Mouse (Mus musculus) liver, embryonic 12.5 days (tissue): ENCODE results near the gene Aff1. TPM values are rescaled to one million over a fixed set of nuclear protein-coding genes. Genes with fewer than 3 reads are reported as not detected.

Experiments
- ATAC-seq: fragments of 200-750 bp; cut with Nextera tagmentation; 2 replicates; pipeline ENCODE4 v1.8.0; 2017; ENCODE audit warnings: moderate number of reproducible peaks, mild to moderate bottlenecking, moderate library complexity
- H3K27ac ChIP-seq: fragments of 300-500 bp; sonication (generic); 2 replicates; pipeline ENCODE4 v1.5.1; 2016; ENCODE audit warnings: mild to moderate bottlenecking
- H3K27me3 ChIP-seq: fragments of 300-500 bp; sonication (generic); replicated peaks from 2 replicates; pipeline ENCODE4 v1.6.1; 2016; ENCODE audit warnings: mild to moderate bottlenecking, moderate library complexity
- H3K36me3 ChIP-seq: fragments of 300-500 bp; sonication (generic); 2 replicates; pipeline ENCODE4 v1.6.1; 2016; ENCODE audit warnings: mild to moderate bottlenecking, moderate library complexity
- H3K4me1 ChIP-seq: fragments of 300-500 bp; sonication (generic); 2 replicates; pipeline ENCODE4 v1.6.1; 2016
- H3K4me2 ChIP-seq: fragments of 300-500 bp; sonication (generic); 2 replicates; pipeline ENCODE4 v1.6.1; 2016; ENCODE audit warnings: mild to moderate bottlenecking, moderate library complexity
- H3K4me3 ChIP-seq: fragments of 300-500 bp; sonication (generic); 2 replicates; pipeline ENCODE4 v1.5.1; 2016; ENCODE audit warnings: mild to moderate bottlenecking, moderate library complexity
- H3K9ac ChIP-seq: fragments of 300-500 bp; sonication (generic); 2 replicates; pipeline ENCODE4 v1.6.1; 2016; ENCODE audit warnings: mild to moderate bottlenecking, moderate library complexity
- H3K9me3 ChIP-seq: fragments of 300-500 bp; sonication (generic); replicated peaks from 2 replicates; pipeline ENCODE4 v1.6.1; 2016; ENCODE audit warnings: mild to moderate bottlenecking, moderate library complexity
- WGBS: fragments of 180-500 bp; shearing (Covaris S2); methylation state at CpG from one replicate; pipeline ENCODE4 v1.1.7; 2016; ENCODE audit not compliant: insufficient replicate concordance; 5-methylcytosine and 5-hydroxymethylcytosine counted together
- polyA plus RNA-seq: library from polyadenylated mRNA; unstranded; fragments of >200 nt; fragmentation: Nextera tagmentation; extraction: Ambion mirVana; gene quantifications from 2 replicates; pipeline ENCODE4 v1.2.1, GENCODE M21; 2016

The Aff1 gene
- polyA plus RNA-seq, 1 experiment from 2014 or later = 17.0 TPM

GRCm38 (mm10) chr5:103716824-103717342 is 24.7 kb downstream of the Aff1 start:
- H3K4me2 ChIP-seq = no peak overlapping the region
- 76% methylated on average over 5 of the region's 5 CpGs for WGBS
- no peak for ATAC-seq
- peaks cover 10% of the 10 kb centered on the region; the same call in 1 of the 2 replicates for H3K27me3 ChIP-seq
- H3K4me3 ChIP-seq = no peak overlapping the region
- peaks cover 7% of the 10 kb centered on the region for H3K4me1 ChIP-seq
- H3K27ac ChIP-seq = no peak overlapping the region
- no peak overlapping the region for H3K9ac ChIP-seq
- no peaks in the 10 kb centered on the region for H3K36me3 ChIP-seq
- no peaks in the 10 kb centered on the region for H3K9me3 ChIP-seq

GRCm38 (mm10) chr5:103719131-103719530 is 27.0 kb downstream of the Aff1 start:
- Histone ChIP-seq H3K4me2 (no peak overlapping the region), H3K27me3 (peaks cover 15% of the 10 kb centered on the region; the same call in 1 of the 2 replicates), H3K4me3 (no peak overlapping the region), H3K9ac (peak overlapping the region; percentile 27; the same call in 1 of the 2 replicates), H3K4me1 (peaks cover 7% of the 10 kb centered on the region), H3K36me3 (no peaks in the 10 kb centered on the region), H3K27ac (no peak overlapping the region), H3K9me3 (no peaks in the 10 kb centered on the region)
- ATAC-seq = no peak
- WGBS = 5% methylated on average over 6 of the region's 6 CpGs

GRCm38 (mm10) chr5:103719851-103720250 is 27.7 kb downstream of the Aff1 start:
- no peak for ATAC-seq
- Histone ChIP-seq H3K9me3 (no peaks in the 10 kb centered on the region), H3K9ac (no peak overlapping the region), H3K4me2 (no peak overlapping the region), H3K36me3 (no peaks in the 10 kb centered on the region), H3K4me3 (no peak overlapping the region), H3K4me1 (peaks cover 7% of the 10 kb centered on the region), H3K27me3 (peaks cover 21% of the 10 kb centered on the region; the same call in 1 of the 2 replicates), H3K27ac (no peak overlapping the region)
- WGBS = 22% methylated on average over 3 of the region's 3 CpGs

GRCm38 (mm10) chr5:103720967-103721366 is 28.8 kb downstream of the Aff1 start:
- Histone ChIP-seq H3K27ac (no peak overlapping the region), H3K4me2 (no peak overlapping the region), H3K4me3 (no peak overlapping the region), H3K4me1 (peaks cover 7% of the 10 kb centered on the region), H3K36me3 (no peaks in the 10 kb centered on the region), H3K27me3 (peaks cover 27% of the 10 kb centered on the region; the same call in 1 of the 2 replicates), H3K9ac (no peak overlapping the region), H3K9me3 (no peaks in the 10 kb centered on the region)
- no peak for ATAC-seq
- 68% methylated on average over 6 of the region's 6 CpGs for WGBS

DNA sequence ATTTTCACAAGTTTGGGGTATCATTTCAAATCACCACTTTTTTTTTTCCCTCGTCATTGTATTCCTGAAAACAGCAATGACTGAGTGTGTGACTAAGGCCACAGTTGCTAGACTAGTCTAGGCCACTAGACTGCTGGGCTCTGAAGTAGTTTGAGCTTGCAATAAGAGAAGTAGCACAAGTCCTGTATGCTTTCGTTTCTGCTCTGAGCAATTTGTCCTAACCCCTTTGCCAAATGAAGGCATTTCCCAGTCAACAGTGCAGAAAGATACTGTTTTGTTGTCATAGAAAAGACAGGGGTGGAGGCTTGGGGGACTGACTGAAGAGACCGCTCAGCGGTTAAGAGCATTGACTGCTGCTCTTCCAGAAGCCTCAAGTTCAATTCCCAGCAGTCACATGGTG is 29.3 kb downstream of the Aff1 start:
- H3K9ac ChIP-seq = no peak overlapping the region
- no peak overlapping the region for H3K4me3 ChIP-seq
- H3K9me3 ChIP-seq = no peaks in the 10 kb centered on the region
- WGBS = 73% methylated on average over 4 of the region's 4 CpGs
- H3K4me1 ChIP-seq = peaks cover 8% of the 10 kb centered on the region
- H3K27me3 ChIP-seq = peaks cover 32% of the 10 kb centered on the region; the same call in 1 of the 2 replicates
- no peak overlapping the region for H3K4me2 ChIP-seq
- H3K36me3 ChIP-seq = no peaks in the 10 kb centered on the region
- no peak for ATAC-seq
- H3K27ac ChIP-seq = no peak overlapping the region

- no peak overlapping the region for H3K4me2 ChIP-seq
- no peak for ATAC-seq
- WGBS = 60% methylated on average over 4 of the region's 4 CpGs
- H3K27me3 ChIP-seq = peaks cover 30% of the 10 kb centered on the region; the same call in 1 of the 2 replicates
- H3K36me3 ChIP-seq = no peaks in the 10 kb centered on the region
- no peaks in the 10 kb centered on the region for H3K9me3 ChIP-seq
- H3K9ac ChIP-seq = no peak overlapping the region
- no peak overlapping the region for H3K27ac ChIP-seq
- peaks cover 10% of the 10 kb centered on the region for H3K4me1 ChIP-seq
- no peak overlapping the region for H3K4me3 ChIP-seq
These were observed 30.5 kb downstream of the Aff1 start for GRCm38 (mm10) chr5:103722721-103723120.

- WGBS = 42% methylated on average over 6 of the region's 6 CpGs
- Histone ChIP-seq H3K9me3 (no peaks in the 10 kb centered on the region), H3K4me3 (no peak overlapping the region), H3K27me3 (peaks cover 24% of the 10 kb centered on the region; the same call in 1 of the 2 replicates), H3K4me1 (peaks cover 5% of the 10 kb centered on the region), H3K36me3 (no peaks in the 10 kb centered on the region), H3K9ac (no peak overlapping the region), H3K27ac (no peak overlapping the region), H3K4me2 (no peak overlapping the region)
- ATAC-seq = no peak
These were observed 32.2 kb downstream of the Aff1 start for GRCm38 (mm10) chr5:103724384-103724783.

GRCm38 (mm10) chr5:103724823-103725222 is 32.6 kb downstream of the Aff1 start:
- Histone ChIP-seq H3K9ac (no peak overlapping the region), H3K9me3 (no peaks in the 10 kb centered on the region), H3K4me1 (0 out of 2 replicates have a peak, but pooled peaks cover 3% of the 10 kb centered on the region), H3K27ac (no peak overlapping the region), H3K4me2 (no peak overlapping the region), H3K27me3 (peaks cover 26% of the 10 kb centered on the region; the same call in 1 of the 2 replicates), H3K36me3 (no peaks in the 10 kb centered on the region), H3K4me3 (no peak overlapping the region)
- 53% methylated on average over 3 of the region's 3 CpGs for WGBS
- ATAC-seq = no peak

DNA sequence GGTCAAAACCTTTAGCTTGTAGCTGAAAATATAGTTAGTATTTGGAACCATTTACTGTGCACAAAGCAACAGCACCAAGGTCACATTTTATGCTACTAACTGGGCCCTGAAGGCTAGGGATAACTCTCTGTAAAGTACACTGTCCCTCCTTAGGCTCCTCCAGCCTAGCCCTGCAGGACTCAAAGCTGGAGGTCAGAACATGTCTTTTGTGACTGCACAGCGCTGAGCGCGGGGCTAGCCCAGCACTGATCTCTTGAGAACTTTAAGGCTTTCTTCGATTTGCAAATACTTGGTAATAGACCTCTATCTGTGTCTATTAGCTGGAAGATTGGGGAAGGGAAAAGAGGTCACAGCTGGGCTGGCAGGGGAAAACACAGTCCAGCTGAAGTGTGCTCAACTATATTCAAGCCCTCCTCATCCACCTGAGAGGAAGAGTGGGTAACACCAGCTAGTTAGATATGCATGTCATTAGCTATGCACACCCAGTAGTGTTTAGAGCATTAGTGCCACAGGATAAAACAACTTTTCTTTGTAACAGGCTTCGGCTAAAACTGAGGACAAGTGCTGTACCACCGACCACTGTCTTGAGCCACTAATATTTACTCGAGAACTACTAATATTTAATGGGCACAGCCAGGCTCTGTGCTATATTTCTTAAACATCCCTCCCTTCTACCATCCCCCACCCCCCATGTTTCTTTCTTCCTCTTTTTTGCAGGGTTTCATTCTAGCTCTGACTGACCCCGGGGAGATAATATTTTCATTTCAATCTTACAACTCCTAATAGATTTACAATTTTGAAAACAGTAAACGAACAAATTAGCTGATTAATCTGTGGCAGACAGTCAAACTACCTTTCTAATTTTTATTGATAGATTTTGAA is 33.3 kb downstream of the Aff1 start:
- Histone ChIP-seq H3K4me2 (no peak overlapping the region), H3K36me3 (no peaks in the 10 kb centered on the region), H3K27me3 (peaks cover 26% of the 10 kb centered on the region; the same call in 1 of the 2 replicates), H3K9ac (no peak overlapping the region), H3K4me1 (0 out of 2 replicates have a peak, but pooled peaks cover 3% of the 10 kb centered on the region), H3K27ac (no peak overlapping the region), H3K9me3 (no peaks in the 10 kb centered on the region), H3K4me3 (no peak overlapping the region)
- 40% methylated on average over 9 of the region's 9 CpGs for WGBS
- ATAC-seq = no peak

DNA sequence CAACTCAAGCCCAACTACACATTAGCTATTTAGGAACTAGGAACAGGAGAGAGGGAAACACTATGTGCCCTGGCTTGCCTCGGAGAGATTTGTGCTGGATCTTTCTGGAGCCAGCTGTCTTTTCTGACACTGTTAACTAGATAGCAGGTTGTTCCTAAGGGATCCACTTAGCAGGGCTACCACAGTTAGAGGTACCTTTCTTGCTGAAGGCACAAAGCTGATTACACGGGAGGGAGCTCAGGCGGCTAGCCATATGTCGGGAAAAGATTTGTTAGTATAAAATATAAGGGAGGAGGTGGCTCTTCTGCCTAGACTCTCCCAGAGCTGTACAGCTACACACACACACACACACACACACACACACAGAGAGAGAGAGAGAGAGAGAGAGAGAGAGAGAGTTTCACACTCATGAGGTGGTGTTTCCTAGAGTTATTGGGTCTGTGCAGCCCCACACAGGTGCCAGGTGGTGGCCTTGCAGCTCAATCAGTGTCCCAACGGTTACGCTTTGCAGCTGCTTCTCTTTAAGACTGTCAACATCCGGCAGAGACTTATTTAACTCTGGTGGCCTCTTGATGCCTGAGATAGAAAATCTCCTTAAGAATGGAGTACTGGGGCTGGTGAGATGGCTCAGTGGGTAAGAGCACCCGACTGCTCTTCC is 34.2 kb downstream of the Aff1 start:
- ATAC-seq = no peak
- 49% methylated on average over 8 of the region's 8 CpGs for WGBS
- Histone ChIP-seq H3K4me3 (no peak overlapping the region), H3K9me3 (no peaks in the 10 kb centered on the region), H3K4me1 (peaks cover 12% of the 10 kb centered on the region; the same call in 1 of the 2 replicates), H3K4me2 (no peak overlapping the region), H3K27me3 (peaks cover 26% of the 10 kb centered on the region; the same call in 1 of the 2 replicates), H3K9ac (no peak overlapping the region), H3K27ac (no peak overlapping the region), H3K36me3 (no peaks in the 10 kb centered on the region)

DNA sequence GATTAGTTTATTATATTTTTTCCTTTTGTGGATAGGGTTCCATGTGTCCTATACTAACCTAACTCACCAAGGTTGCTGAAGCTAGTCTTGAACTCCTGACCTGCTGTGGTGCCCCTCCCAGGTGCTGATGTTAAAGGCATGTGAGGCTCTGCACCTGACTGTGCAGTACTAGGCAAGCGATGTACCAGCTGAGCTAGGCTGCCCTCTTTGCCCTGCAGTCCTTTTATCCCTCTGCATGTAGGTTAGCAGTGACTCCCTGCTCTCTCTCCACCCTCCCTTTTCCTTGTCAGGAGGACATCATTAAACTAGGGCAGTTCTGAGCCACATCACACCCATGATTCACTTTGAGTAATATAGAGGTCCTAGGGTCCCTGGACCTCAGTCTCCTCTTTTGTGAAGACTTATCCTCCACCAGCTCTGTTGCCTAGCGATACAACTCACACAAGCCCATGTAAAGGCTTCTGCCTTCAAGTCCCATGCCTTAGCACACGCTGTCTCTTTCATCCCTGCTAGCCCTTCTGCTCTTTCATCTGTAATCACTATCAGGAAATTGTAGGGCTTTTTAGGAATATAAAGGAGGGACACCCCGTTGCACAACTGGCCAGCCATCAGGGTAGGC is 35.7 kb downstream of the Aff1 start:
- WGBS = 76% methylated on average over 4 of the region's 4 CpGs
- Histone ChIP-seq H3K9me3 (no peaks in the 10 kb centered on the region), H3K27ac (no peak overlapping the region), H3K27me3 (peaks cover 26% of the 10 kb centered on the region; the same call in 1 of the 2 replicates), H3K4me1 (peaks cover 14% of the 10 kb centered on the region; the same call in 1 of the 2 replicates), H3K9ac (no peak overlapping the region), H3K36me3 (no peaks in the 10 kb centered on the region), H3K4me2 (no peak overlapping the region), H3K4me3 (no peak overlapping the region)
- peak; percentile 46 for ATAC-seq
